In the genomic region with DNA sequence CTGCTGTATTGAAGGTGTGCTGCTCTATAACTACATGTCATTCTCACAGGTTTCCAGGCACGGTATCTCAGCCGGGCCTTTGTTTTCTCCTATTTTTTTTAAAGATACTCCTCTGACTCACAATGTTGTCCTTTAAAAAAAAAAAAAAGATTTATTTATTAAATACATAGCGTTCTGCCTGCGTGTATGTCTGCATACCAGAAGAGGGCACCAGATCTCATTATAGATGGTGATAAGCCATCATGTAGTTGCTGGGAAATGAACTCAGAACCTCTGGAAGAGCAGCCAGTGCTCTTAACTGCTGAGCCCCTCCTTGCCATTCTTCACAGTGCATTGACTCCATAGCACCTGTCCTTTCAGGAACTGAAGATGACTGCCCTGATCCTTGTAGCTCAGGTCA, we compare ENCODE assay signal across 11 mouse cellular contexts. TPM values are rescaled to one million over a fixed set of nuclear protein-coding genes. Genes with fewer than 3 reads are reported as not detected.
DNase-seq lines count a peak whose midpoint lies in the region; ATAC-seq and TF ChIP-seq lines count a peak whose summit lies in the region.
"Had no signal": no experiment of that assay in that cellular context is flagged by ENCODE, and none has a peak within 500 bp of the region (broad histone marks: within the 10 kb centered on the region; RNA-seq: fewer than 3 reads in every experiment).

No protein-coding gene starts in this region.

- no peaks in the 10 kb centered on the region for H3K27me3 ChIP-seq in hindbrain, postnatal 0 days (ENCODE audit: insufficient read depth, low read length)
- H3K27me3 ChIP-seq in hindbrain, embryonic 16.5 days (replicated peaks; ENCODE audit: control insufficient read depth, insufficient read depth, low read length) = no peaks in the 10 kb centered on the region
- H3K27me3 ChIP-seq in midbrain, postnatal 0 days (ENCODE audit: insufficient read depth, low read length) = no peaks in the 10 kb centered on the region
- H3K27me3 ChIP-seq in midbrain, embryonic 15.5 days (replicated peaks) = no peaks in the 10 kb centered on the region
- no peaks in the 10 kb centered on the region for H3K27me3 ChIP-seq in hindbrain, embryonic 12.5 days
- H3K27me3 ChIP-seq: liver, embryonic 13.5 days; neural tube, embryonic 12.5 days had no signal

- no peaks in the 10 kb centered on the region for H3K4me1 ChIP-seq in hindbrain, postnatal 0 days (ENCODE audit: insufficient read depth, low read length)
- H3K4me1 ChIP-seq in hindbrain, embryonic 16.5 days (ENCODE audit: control insufficient read depth, insufficient read depth, low read depth, low read length) = no peaks in the 10 kb centered on the region
- no peaks in the 10 kb centered on the region for H3K4me1 ChIP-seq in midbrain, postnatal 0 days (ENCODE audit: insufficient read depth, low read length)
- H3K4me1 ChIP-seq in midbrain, embryonic 15.5 days = no peaks in the 10 kb centered on the region
- H3K4me1 ChIP-seq in hindbrain, embryonic 12.5 days = no peaks in the 10 kb centered on the region
- H3K4me1 ChIP-seq: liver, embryonic 13.5 days; neural tube, embryonic 12.5 days had no signal

- DNase-seq in hindbrain, postnatal 0 days (ENCODE audit: low spot score) = peak; percentile 51
- DNase-seq in midbrain, postnatal 0 days (ENCODE audit: low spot score) = peak; percentile 40
- DNase-seq in MN1 (ENCODE audit: low spot score) = peak; percentile 14
- peak; percentile 29 for DNase-seq in induced T-regulatory cell, adult 2 months (ENCODE audit: low read depth)
- no peak for DNase-seq in cerebellum, postnatal 4 days (ENCODE audit: low spot score in 2 of 2)
- DNase-seq: cerebellum, adult 9-10 months; liver, embryonic 13.5 days had no signal

- 73% methylated on average over 4 of the region's 4 CpGs for WGBS in hindbrain, postnatal 0 days
- 75% methylated on average over 4 of the region's 4 CpGs for WGBS in hindbrain, embryonic 16.5 days
- WGBS in midbrain, postnatal 0 days = 74% methylated on average over 4 of the region's 4 CpGs
- 79% methylated on average over 4 of the region's 4 CpGs for WGBS in midbrain, embryonic 15.5 days
- WGBS in hindbrain, embryonic 12.5 days = 79% methylated on average over 4 of the region's 4 CpGs

- H3K9me3 ChIP-seq in hindbrain, postnatal 0 days (ENCODE audit: low read length) = no peaks in the 10 kb centered on the region
- H3K9me3 ChIP-seq in hindbrain, embryonic 16.5 days (ENCODE audit: control insufficient read depth, low read length) = no peaks in the 10 kb centered on the region
- no peaks in the 10 kb centered on the region for H3K9me3 ChIP-seq in midbrain, postnatal 0 days (ENCODE audit: low read length)
- no peaks in the 10 kb centered on the region for H3K9me3 ChIP-seq in midbrain, embryonic 15.5 days
- H3K9me3 ChIP-seq in hindbrain, embryonic 12.5 days (replicated peaks) = no peaks in the 10 kb centered on the region
- H3K9me3 ChIP-seq: liver, embryonic 13.5 days; neural tube, embryonic 12.5 days had no signal

- no peak overlapping the region for H3K4me3 ChIP-seq in hindbrain, postnatal 0 days (ENCODE audit: low read length)
- H3K4me3 ChIP-seq in hindbrain, embryonic 16.5 days (ENCODE audit: low read length) = no peak overlapping the region
- no peak overlapping the region for H3K4me3 ChIP-seq in midbrain, postnatal 0 days (ENCODE audit: low read depth, low read length)
- no peak overlapping the region for H3K4me3 ChIP-seq in midbrain, embryonic 15.5 days
- H3K4me3 ChIP-seq in hindbrain, embryonic 12.5 days = no peak overlapping the region
- H3K4me3 ChIP-seq: liver, embryonic 13.5 days; neural tube, embryonic 12.5 days had no signal

- peak; percentile 64 for TF ChIP-seq CTCF in hindbrain, postnatal 0 days (IDR thresholded peaks at IDR 0.05; ENCODE audit: low read depth)
- TF ChIP-seq CTCF in midbrain, postnatal 0 days (IDR thresholded peaks at IDR 0.05) = peak; percentile 74

- no peak overlapping the region for H3K4me2 ChIP-seq in hindbrain, postnatal 0 days (ENCODE audit: low read depth, low read length)
- no peak overlapping the region for H3K4me2 ChIP-seq in hindbrain, embryonic 16.5 days (ENCODE audit: low read length)
- no peak overlapping the region for H3K4me2 ChIP-seq in midbrain, postnatal 0 days (ENCODE audit: low read depth, low read length, poor library complexity, severe bottlenecking)
- H3K4me2 ChIP-seq in midbrain, embryonic 15.5 days = no peak overlapping the region
- H3K4me2 ChIP-seq in hindbrain, embryonic 12.5 days (replicated peaks) = no peak overlapping the region
- H3K4me2 ChIP-seq: liver, embryonic 13.5 days; neural tube, embryonic 12.5 days had no signal

- H3K9ac ChIP-seq in hindbrain, postnatal 0 days (replicated peaks; ENCODE audit: low read length) = no peak overlapping the region
- no peak overlapping the region for H3K9ac ChIP-seq in hindbrain, embryonic 16.5 days (ENCODE audit: low read depth, low read length)
- H3K9ac ChIP-seq in midbrain, postnatal 0 days (replicated peaks; ENCODE audit: low read length, poor library complexity, severe bottlenecking) = no peak overlapping the region
- H3K9ac ChIP-seq in midbrain, embryonic 15.5 days = no peak overlapping the region
- H3K9ac ChIP-seq in hindbrain, embryonic 12.5 days = no peak overlapping the region
- H3K9ac ChIP-seq: liver, embryonic 13.5 days; neural tube, embryonic 12.5 days had no signal

- ATAC-seq in hindbrain, postnatal 0 days = no peak
- ATAC-seq in hindbrain, embryonic 16.5 days = no peak
- ATAC-seq in midbrain, postnatal 0 days (ENCODE audit: low FRiP score) = no peak
- ATAC-seq in midbrain, embryonic 15.5 days (replicated peaks) = no peak
- no peak for ATAC-seq in hindbrain, embryonic 12.5 days (ENCODE audit: low FRiP score)

- peaks cover 28% of the 10 kb centered on the region for H3K36me3 ChIP-seq in hindbrain, postnatal 0 days (ENCODE audit: insufficient read depth, low read length)
- peaks cover 18% of the 10 kb centered on the region for H3K36me3 ChIP-seq in hindbrain, embryonic 16.5 days (ENCODE audit: control insufficient read depth, insufficient read depth, low read length)
- peaks cover 21% of the 10 kb centered on the region for H3K36me3 ChIP-seq in midbrain, postnatal 0 days (ENCODE audit: insufficient read depth, low read length)
- H3K36me3 ChIP-seq in midbrain, embryonic 15.5 days (replicated peaks) = peaks cover 16% of the 10 kb centered on the region; the same call in 1 of the 2 replicates
- H3K36me3 ChIP-seq in hindbrain, embryonic 12.5 days = peaks cover 23% of the 10 kb centered on the region

- H3K27ac ChIP-seq in hindbrain, postnatal 0 days = no peak overlapping the region
- H3K27ac ChIP-seq in hindbrain, embryonic 16.5 days (ENCODE audit: low read depth, low read length) = no peak overlapping the region
- H3K27ac ChIP-seq in midbrain, postnatal 0 days (ENCODE audit: low read depth, low read length) = no peak overlapping the region
- no peak overlapping the region for H3K27ac ChIP-seq in midbrain, embryonic 15.5 days
- H3K27ac ChIP-seq in hindbrain, embryonic 12.5 days = no peak overlapping the region
- H3K27ac ChIP-seq: liver, embryonic 13.5 days; neural tube, embryonic 12.5 days had no signal

RNA-seq across cellular contexts. Expression of a gene that starts 14.1 kb away (rescaled TPM):
- total RNA-seq in hindbrain, postnatal 0 days (2014; rRNA removed) = 50.9 and 54.6 TPM in 2 replicates
- 94.7 and 95.1 TPM in 2 replicates for polyA plus RNA-seq in hindbrain, postnatal 0 days (2015; fragmentation: Nextera tagmentation; extraction: Ambion mirVana)
- 97.5 and 102 TPM in 2 replicates for polyA plus RNA-seq in hindbrain, embryonic 16.5 days (2015; fragmentation: Nextera tagmentation; extraction: Ambion mirVana)
- 62.8 and 69.3 TPM in 2 replicates for total RNA-seq in midbrain, postnatal 0 days (2014; rRNA removed)
- polyA plus RNA-seq in midbrain, postnatal 0 days (2015; fragmentation: Nextera tagmentation; extraction: Ambion mirVana) = 81.4 and 89.1 TPM in 2 replicates
- polyA plus RNA-seq in midbrain, embryonic 15.5 days (2015; fragmentation: Nextera tagmentation; extraction: Ambion mirVana) = 89.3 and 93.7 TPM in 2 replicates
- 104 and 114 TPM in 2 replicates for polyA plus RNA-seq in hindbrain, embryonic 12.5 days (2016; fragmentation: Nextera tagmentation; extraction: Ambion mirVana)

RNA-seq across cellular contexts. Expression of a gene that starts 26.6 kb away (rescaled TPM):
- 79.6 TPM in 2 replicates for total RNA-seq in hindbrain, postnatal 0 days (2014; rRNA removed)
- 44.4 and 48.1 TPM in 2 replicates for polyA plus RNA-seq in hindbrain, postnatal 0 days (2015; fragmentation: Nextera tagmentation; extraction: Ambion mirVana)
- 60.3 and 69.9 TPM in 2 replicates for polyA plus RNA-seq in hindbrain, embryonic 16.5 days (2015; fragmentation: Nextera tagmentation; extraction: Ambion mirVana)
- total RNA-seq in midbrain, postnatal 0 days (2014; rRNA removed) = 93.6 and 100 TPM in 2 replicates
- 46.4 and 47.6 TPM in 2 replicates for polyA plus RNA-seq in midbrain, postnatal 0 days (2015; fragmentation: Nextera tagmentation; extraction: Ambion mirVana)
- polyA plus RNA-seq in midbrain, embryonic 15.5 days (2015; fragmentation: Nextera tagmentation; extraction: Ambion mirVana) = 69.7 and 75.7 TPM in 2 replicates
- 50.7 and 54.9 TPM in 2 replicates for polyA plus RNA-seq in hindbrain, embryonic 12.5 days (2016; fragmentation: Nextera tagmentation; extraction: Ambion mirVana)

Comparison
In these comparisons a context has a peak if more than half of its experiments do, and no peak if none do; other contexts are left out.
1. DNase-seq: peak in hindbrain, postnatal 0 days (single experiment), midbrain, postnatal 0 days (single experiment), MN1 (single experiment) and induced T-regulatory cell, adult 2 months (single experiment); none in cerebellum, postnatal 4 days (0 of 2).